Comparison of ENCODE assay signal across 13 mouse cellular contexts in genomic region chr14:28192711-28193364, GRCm38 (mm10).
DNase-seq lines count a peak whose midpoint lies in the region.
"Had no signal": no experiment of that assay in that cellular context is flagged by ENCODE, and none has a peak within 500 bp of the region (broad histone marks: within the 10 kb centered on the region; RNA-seq: fewer than 3 reads in every experiment).

No protein-coding gene starts in this region.

- DNase-seq in heart, adult 11 months, result peak; percentile 60
- DNase-seq in heart, adult 18-20 months, result no peak
- DNase-seq in lung, postnatal 36 days, result peak; percentile 1
- no peak for DNase-seq in lung, postnatal 25 days (ENCODE audit: low spot score)
- peak; percentile 76 for DNase-seq in forelimb bud, embryonic 11.5 days (ENCODE audit: low read depth, low spot score)
- DNase-seq in telencephalon, adult 2 months (ENCODE audit: low read depth, low spot score), result peak; percentile 59
- DNase-seq in right cerebral cortex, adult 2 months (ENCODE audit: low spot score in 2 of 2), result no peak
- no peak for DNase-seq in ovary, postnatal 14 days (ENCODE audit: low spot score)
- DNase-seq: cerebellum, adult 11-12 months; cerebellum, postnatal 36 days; gastrocnemius, adult 2 months; heart, adult 2 months; layer of hippocampus, postnatal 36 days had no signal

Comparison
In these comparisons a context has a peak if more than half of its experiments do, and no peak if none do; other contexts are left out.
1. DNase-seq: peak in heart, adult 11 months (single experiment), lung, postnatal 36 days (single experiment), forelimb bud, embryonic 11.5 days (single experiment) and telencephalon, adult 2 months (single experiment); none in heart, adult 18-20 months (0 of 2), lung, postnatal 25 days (single experiment), right cerebral cortex, adult 2 months (0 of 2) and ovary, postnatal 14 days (single experiment).